Mouse (Mus musculus): ENCODE measurements around the gene Dmac2. TPM values are rescaled to one million over a fixed set of nuclear protein-coding genes. Genes with fewer than 3 reads are reported as not detected.
A peak's percentile ranks its signal among the peaks of the same experiment; 100 is the strongest.

Dmac2 gene
- polyA plus RNA-seq, 1 experiment: 82.1 TPM

- DNase-seq (ENCODE audit: extremely low spot score in 1 of 2, low spot score in 1 of 2): no peak
Measured at GRCm38 (mm10) chr7:25614831-25615705, 4.1 kb upstream of the Dmac2 start.

- DNase-seq (ENCODE audit: extremely low spot score in 1 of 2, low spot score in 1 of 2): no peak
Measured at GRCm38 (mm10) chr7:25615706-25616011, 3.6 kb upstream of the Dmac2 start, which contains the start of gene Erich4. Gene Erich4, minus strand, starts transcription at chr7:25615892.

GRCm38 (mm10) chr7:25617376-25618160 is 1.6 kb upstream of the Dmac2 start:
- no peak for DNase-seq (ENCODE audit: extremely low spot score in 1 of 2, low spot score in 1 of 2)

- no peak for DNase-seq (ENCODE audit: extremely low spot score in 1 of 2, low spot score in 1 of 2)
Measured at GRCm38 (mm10) chr7:25619722-25619991, 443 bp downstream of the Dmac2 start.

- no peak for DNase-seq (ENCODE audit: extremely low spot score in 1 of 2, low spot score in 1 of 2)
Measured at GRCm38 (mm10) chr7:25620101-25620500, 887 bp downstream of the Dmac2 start.

GRCm38 (mm10) chr7:25620751-25621150 is 1.5 kb downstream of the Dmac2 start:
- no peak for DNase-seq (ENCODE audit: extremely low spot score in 1 of 2, low spot score in 1 of 2)

GRCm38 (mm10) chr7:25623857-25624370 is 4.7 kb downstream of the Dmac2 start:
- no peak for DNase-seq (ENCODE audit: extremely low spot score in 1 of 2, low spot score in 1 of 2)

- DNase-seq (ENCODE audit: extremely low spot score in 1 of 2, low spot score in 1 of 2): no peak
Measured at GRCm38 (mm10) chr7:25624851-25625250, 5.6 kb downstream of the Dmac2 start.

GRCm38 (mm10) chr7:25625594-25626250 is 6.5 kb downstream of the Dmac2 start:
- no peak for DNase-seq (ENCODE audit: extremely low spot score in 1 of 2, low spot score in 1 of 2)

- no peak for DNase-seq (ENCODE audit: extremely low spot score in 1 of 2, low spot score in 1 of 2)
Measured at GRCm38 (mm10) chr7:25626509-25627430, 7.6 kb downstream of the Dmac2 start, which contains the start of gene B3gnt8. Gene B3gnt8, plus strand, starts transcription at chr7:25626654.

- no peak for DNase-seq (ENCODE audit: extremely low spot score in 1 of 2, low spot score in 1 of 2)
Measured at GRCm38 (mm10) chr7:25627431-25628322, 8.5 kb downstream of the Dmac2 start.

GRCm38 (mm10) chr7:25628323-25628620 is 9.1 kb downstream of the Dmac2 start:
- DNase-seq (ENCODE audit: extremely low spot score in 1 of 2, low spot score in 1 of 2): no peak

- no peak for DNase-seq (ENCODE audit: extremely low spot score in 1 of 2, low spot score in 1 of 2)
Measured at GRCm38 (mm10) chr7:25632679-25633078, 13.5 kb downstream of the Dmac2 start.

GRCm38 (mm10) chr7:25636373-25636772 is 17.2 kb downstream of the Dmac2 start:
- DNase-seq (ENCODE audit: extremely low spot score in 1 of 2, low spot score in 1 of 2): no peak

GRCm38 (mm10) chr7:25637099-25637498 is 17.9 kb downstream of the Dmac2 start:
- no peak for DNase-seq (ENCODE audit: extremely low spot score in 1 of 2, low spot score in 1 of 2)

GRCm38 (mm10) chr7:25639754-25640153 is 20.5 kb downstream of the Dmac2 start:
- DNase-seq (ENCODE audit: extremely low spot score in 1 of 2, low spot score in 1 of 2): peak; percentile 52 to 59

- DNase-seq (ENCODE audit: extremely low spot score in 1 of 2, low spot score in 1 of 2): no peak
Measured at GRCm38 (mm10) chr7:25644136-25644535, 24.9 kb downstream of the Dmac2 start.

- no peak for DNase-seq (ENCODE audit: extremely low spot score in 1 of 2, low spot score in 1 of 2)
Measured at GRCm38 (mm10) chr7:25644631-25645030, 25.4 kb downstream of the Dmac2 start.

GRCm38 (mm10) chr7:25645074-25645473 is 25.9 kb downstream of the Dmac2 start:
- no peak for DNase-seq (ENCODE audit: extremely low spot score in 1 of 2, low spot score in 1 of 2)

Measured in frontal cortex, adult 2 months (tissue).